Mouse (Mus musculus): Measurements from ENCODE around the gene Dync1li2. TPM values are rescaled to one million over a fixed set of nuclear protein-coding genes. Genes with fewer than 3 reads are reported as not detected.
A peak's percentile ranks its signal among the peaks of the same experiment; 100 is the strongest.

Dync1li2 gene
- polyA plus RNA-seq, 1 experiment from 2014 or later = 63.5 TPM

GRCm38 (mm10) chr8:104441613-104442012, 1.2 kb downstream of the Dync1li2 start:
- 53% methylated on average over 7 of the region's 7 CpGs for WGBS
- peak overlapping the region; percentile 68 for H3K4me3 ChIP-seq (replicated peaks; ENCODE audit: low read length)
- no peaks in the 10 kb centered on the region for H3K27me3 ChIP-seq (ENCODE audit: control insufficient read depth, insufficient read depth, low read length)
- peak overlapping the region; percentile 78 for H3K4me2 ChIP-seq (ENCODE audit: low read depth, low read length)
- peak overlapping the region; percentile 97 for H3K9ac ChIP-seq (ENCODE audit: low read length)
- peaks cover 23% of the 10 kb centered on the region for H3K36me3 ChIP-seq (ENCODE audit: control insufficient read depth, insufficient read depth, low read length)
- peaks cover 11% of the 10 kb centered on the region for H3K4me1 ChIP-seq (ENCODE audit: control insufficient read depth, insufficient read depth, low read length)
- H3K9me3 ChIP-seq (replicated peaks; ENCODE audit: control insufficient read depth, low read length) = no peaks in the 10 kb centered on the region
- ATAC-seq (ENCODE audit: insufficient read depth, low FRiP score) = no peak
- H3K27ac ChIP-seq (ENCODE audit: low read length) = 0 out of 2 replicates have a peak overlapping the region, but pooled peaks have one; percentile 86

- no peaks in the 10 kb centered on the region for H3K9me3 ChIP-seq (replicated peaks; ENCODE audit: control insufficient read depth, low read length)
- H3K4me2 ChIP-seq (ENCODE audit: low read depth, low read length) = no peak overlapping the region
- H3K27me3 ChIP-seq (ENCODE audit: control insufficient read depth, insufficient read depth, low read length) = no peaks in the 10 kb centered on the region
- no peak for ATAC-seq (ENCODE audit: insufficient read depth, low FRiP score)
- no peak overlapping the region for H3K27ac ChIP-seq (ENCODE audit: low read length)
- H3K4me3 ChIP-seq (replicated peaks; ENCODE audit: low read length) = no peak overlapping the region
- no peak overlapping the region for H3K9ac ChIP-seq (ENCODE audit: low read length)
- H3K36me3 ChIP-seq (ENCODE audit: control insufficient read depth, insufficient read depth, low read length) = peaks cover 23% of the 10 kb centered on the region
- WGBS = 89% methylated on average over 8 of the region's 8 CpGs
- peaks cover 25% of the 10 kb centered on the region for H3K4me1 ChIP-seq (ENCODE audit: control insufficient read depth, insufficient read depth, low read length)
These were observed 3.4 kb downstream of the Dync1li2 start for GRCm38 (mm10) chr8:104439461-104439860.

- ATAC-seq (ENCODE audit: insufficient read depth, low FRiP score) = no peak
- Histone ChIP-seq H3K4me2 (ENCODE audit: low read depth, low read length) (no peak overlapping the region), H3K9me3 (replicated peaks; ENCODE audit: control insufficient read depth, low read length) (no peaks in the 10 kb centered on the region), H3K27ac (ENCODE audit: low read length) (no peak overlapping the region), H3K9ac (ENCODE audit: low read length) (no peak overlapping the region), H3K4me3 (replicated peaks; ENCODE audit: low read length) (no peak overlapping the region), H3K36me3 (ENCODE audit: control insufficient read depth, insufficient read depth, low read length) (peaks cover 32% of the 10 kb centered on the region), H3K27me3 (ENCODE audit: control insufficient read depth, insufficient read depth, low read length) (no peaks in the 10 kb centered on the region), H3K4me1 (ENCODE audit: control insufficient read depth, insufficient read depth, low read length) (peaks cover 26% of the 10 kb centered on the region)
- WGBS = 89% methylated on average over 13 of the region's 13 CpGs
These were observed 5.2 kb downstream of the Dync1li2 start for GRCm38 (mm10) chr8:104437494-104438135.

- Histone ChIP-seq H3K27ac (ENCODE audit: low read length) (peak overlapping the region; percentile 49), H3K36me3 (ENCODE audit: control insufficient read depth, insufficient read depth, low read length) (peaks cover 39% of the 10 kb centered on the region), H3K9me3 (replicated peaks; ENCODE audit: control insufficient read depth, low read length) (no peaks in the 10 kb centered on the region), H3K4me1 (ENCODE audit: control insufficient read depth, insufficient read depth, low read length) (peaks cover 23% of the 10 kb centered on the region), H3K4me3 (replicated peaks; ENCODE audit: low read length) (no peak overlapping the region), H3K9ac (ENCODE audit: low read length) (no peak overlapping the region), H3K4me2 (ENCODE audit: low read depth, low read length) (no peak overlapping the region), H3K27me3 (ENCODE audit: control insufficient read depth, insufficient read depth, low read length) (no peaks in the 10 kb centered on the region)
- WGBS = 86% methylated on average over 4 of the region's 4 CpGs
- ATAC-seq (ENCODE audit: insufficient read depth, low FRiP score) = no peak
These were observed 6.3 kb downstream of the Dync1li2 start for GRCm38 (mm10) chr8:104436591-104436990.

- ATAC-seq (ENCODE audit: insufficient read depth, low FRiP score) = peak; percentile 94
These were observed 6.8 kb downstream of the Dync1li2 start for GRCm38 (mm10) chr8:104436038-104436437.

GRCm38 (mm10) chr8:104434826-104435354, 8.0 kb downstream of the Dync1li2 start:
- Histone ChIP-seq H3K9ac (ENCODE audit: low read length) (no peak overlapping the region), H3K9me3 (replicated peaks; ENCODE audit: control insufficient read depth, low read length) (no peaks in the 10 kb centered on the region), H3K4me3 (replicated peaks; ENCODE audit: low read length) (no peak overlapping the region), H3K36me3 (ENCODE audit: control insufficient read depth, insufficient read depth, low read length) (peaks cover 41% of the 10 kb centered on the region), H3K4me1 (ENCODE audit: control insufficient read depth, insufficient read depth, low read length) (peaks cover 15% of the 10 kb centered on the region), H3K4me2 (ENCODE audit: low read depth, low read length) (no peak overlapping the region), H3K27ac (ENCODE audit: low read length) (no peak overlapping the region), H3K27me3 (ENCODE audit: control insufficient read depth, insufficient read depth, low read length) (no peaks in the 10 kb centered on the region)
- ATAC-seq (ENCODE audit: insufficient read depth, low FRiP score) = no peak
- WGBS = 83% methylated on average over 18 of the region's 18 CpGs

More at GRCm38 (mm10) chr8:104436038-104436437, 6.8 kb downstream of the Dync1li2 start:
- H3K9me3 ChIP-seq (replicated peaks; ENCODE audit: control insufficient read depth, low read length) = no peaks in the 10 kb centered on the region
- no peak overlapping the region for H3K4me2 ChIP-seq (ENCODE audit: low read depth, low read length)
- H3K27me3 ChIP-seq (ENCODE audit: control insufficient read depth, insufficient read depth, low read length) = no peaks in the 10 kb centered on the region
- WGBS = 46% methylated on average over 12 of the region's 12 CpGs
- H3K9ac ChIP-seq (ENCODE audit: low read length) = no peak overlapping the region
- no peak overlapping the region for H3K4me3 ChIP-seq (replicated peaks; ENCODE audit: low read length)
- peak overlapping the region; percentile 49 for H3K27ac ChIP-seq (ENCODE audit: low read length)
- peaks cover 41% of the 10 kb centered on the region for H3K36me3 ChIP-seq (ENCODE audit: control insufficient read depth, insufficient read depth, low read length)
- H3K4me1 ChIP-seq (ENCODE audit: control insufficient read depth, insufficient read depth, low read length) = peaks cover 18% of the 10 kb centered on the region

GRCm38 (mm10) chr8:104434275-104434674, 8.6 kb downstream of the Dync1li2 start:
- WGBS = 69% methylated on average over 4 of the region's 4 CpGs
- Histone ChIP-seq H3K9ac (ENCODE audit: low read length) (no peak overlapping the region), H3K27me3 (ENCODE audit: control insufficient read depth, insufficient read depth, low read length) (no peaks in the 10 kb centered on the region), H3K4me3 (replicated peaks; ENCODE audit: low read length) (no peak overlapping the region), H3K36me3 (ENCODE audit: control insufficient read depth, insufficient read depth, low read length) (peaks cover 36% of the 10 kb centered on the region), H3K4me2 (ENCODE audit: low read depth, low read length) (no peak overlapping the region), H3K4me1 (ENCODE audit: control insufficient read depth, insufficient read depth, low read length) (peaks cover 15% of the 10 kb centered on the region), H3K9me3 (replicated peaks; ENCODE audit: control insufficient read depth, low read length) (no peaks in the 10 kb centered on the region), H3K27ac (ENCODE audit: low read length) (no peak overlapping the region)
- ATAC-seq (ENCODE audit: insufficient read depth, low FRiP score) = no peak; the same call in 1 of the 2 replicates

GRCm38 (mm10) chr8:104433191-104433842, 9.5 kb downstream of the Dync1li2 start:
- no peak for ATAC-seq (ENCODE audit: insufficient read depth, low FRiP score)
- no peak overlapping the region for H3K9ac ChIP-seq (ENCODE audit: low read length)

GRCm38 (mm10) chr8:104432656-104433055, 10.2 kb downstream of the Dync1li2 start:
- H3K4me2 ChIP-seq (ENCODE audit: low read depth, low read length) = no peak overlapping the region
- peaks cover 15% of the 10 kb centered on the region for H3K4me1 ChIP-seq (ENCODE audit: control insufficient read depth, insufficient read depth, low read length)
- H3K27ac ChIP-seq (ENCODE audit: low read length) = no peak overlapping the region
- no peaks in the 10 kb centered on the region for H3K9me3 ChIP-seq (replicated peaks; ENCODE audit: control insufficient read depth, low read length)
- peaks cover 33% of the 10 kb centered on the region for H3K36me3 ChIP-seq (ENCODE audit: control insufficient read depth, insufficient read depth, low read length)
- no peak overlapping the region for H3K9ac ChIP-seq (ENCODE audit: low read length)
- H3K4me3 ChIP-seq (replicated peaks; ENCODE audit: low read length) = no peak overlapping the region
- no peaks in the 10 kb centered on the region for H3K27me3 ChIP-seq (ENCODE audit: control insufficient read depth, insufficient read depth, low read length)
- ATAC-seq (ENCODE audit: insufficient read depth, low FRiP score) = no peak
- 90% methylated on average over 6 of the region's 6 CpGs for WGBS

More at GRCm38 (mm10) chr8:104433191-104433842, 9.5 kb downstream of the Dync1li2 start:
- H3K27me3 ChIP-seq (ENCODE audit: control insufficient read depth, insufficient read depth, low read length) = no peaks in the 10 kb centered on the region
- no peak overlapping the region for H3K27ac ChIP-seq (ENCODE audit: low read length)
- H3K4me2 ChIP-seq (ENCODE audit: low read depth, low read length) = no peak overlapping the region
- H3K36me3 ChIP-seq (ENCODE audit: control insufficient read depth, insufficient read depth, low read length) = peaks cover 34% of the 10 kb centered on the region
- no peaks in the 10 kb centered on the region for H3K9me3 ChIP-seq (replicated peaks; ENCODE audit: control insufficient read depth, low read length)
- H3K4me3 ChIP-seq (replicated peaks; ENCODE audit: low read length) = no peak overlapping the region
- WGBS = 87% methylated on average over 5 of the region's 5 CpGs
- peaks cover 15% of the 10 kb centered on the region for H3K4me1 ChIP-seq (ENCODE audit: control insufficient read depth, insufficient read depth, low read length)

All from stomach, embryonic 16.5 days (tissue).